Mouse (Mus musculus): ENCODE measurements at regions not wholly inside any gene's neighbourhood (a gene's known extent, or its start where the extent isn't known, plus 50 kb on each side); places are given as distances from the start of the nearest gene placed in this dataset.

DNA sequence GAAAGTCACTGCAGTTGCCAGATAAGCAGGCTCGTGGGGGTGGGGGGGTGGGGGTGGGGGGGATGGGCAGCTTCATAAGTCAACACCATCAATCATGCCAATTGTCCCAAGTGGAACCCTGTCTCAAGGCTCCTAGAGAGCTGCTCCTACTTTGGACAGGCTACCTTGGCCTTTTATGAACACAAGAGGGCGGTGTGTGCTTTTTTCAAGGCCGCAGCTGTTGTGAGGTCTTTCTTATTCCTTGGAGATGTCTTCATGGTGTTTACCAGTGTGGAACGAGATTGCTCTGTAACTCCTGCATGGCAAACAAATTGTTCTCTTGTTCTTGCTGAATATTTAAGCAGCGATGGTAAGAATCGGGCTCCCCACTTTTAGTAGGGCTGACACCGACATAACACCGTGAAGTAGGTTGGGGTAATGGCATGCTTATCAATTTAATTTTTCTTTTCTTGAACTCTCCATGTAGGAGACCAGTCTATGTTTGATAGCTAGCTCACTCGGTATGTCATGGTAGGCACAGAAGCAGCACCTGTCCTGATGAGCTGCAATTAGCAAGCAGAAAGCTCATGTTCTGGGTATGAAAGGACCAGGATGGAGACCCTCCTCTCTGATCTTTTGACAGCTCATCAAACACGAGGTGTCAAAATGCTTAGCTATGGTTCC is 118.7 kb upstream of the Nmur2 start:
- peak; percentile 32 to 48 for DNase-seq

DNA sequence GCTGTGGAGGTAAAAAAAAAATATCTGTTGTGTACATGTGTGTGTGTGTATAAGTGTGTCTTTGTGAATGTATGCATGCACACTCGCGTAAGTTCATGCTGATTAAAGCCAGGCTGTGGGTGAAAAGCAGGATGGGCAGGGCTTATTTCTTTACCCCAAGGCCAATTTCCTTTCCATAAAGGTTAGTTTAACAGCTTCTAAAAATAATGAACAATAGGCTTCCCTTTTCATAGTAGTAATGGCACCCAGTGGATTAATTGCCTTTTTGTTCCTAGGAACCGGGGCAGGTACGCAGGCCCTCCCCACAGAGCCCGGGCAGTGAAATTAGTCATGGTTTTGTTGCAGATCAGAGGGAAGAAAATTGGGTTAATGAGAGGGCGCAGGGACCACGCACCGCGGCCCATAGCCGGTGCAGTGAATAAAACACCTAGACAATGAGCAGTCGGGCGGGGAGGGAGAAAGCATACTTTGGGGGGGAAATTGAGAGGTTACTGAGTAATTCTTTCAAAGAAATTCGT is 110.1 kb upstream of the Nmur2 start:
- DNase-seq: no peak

DNA sequence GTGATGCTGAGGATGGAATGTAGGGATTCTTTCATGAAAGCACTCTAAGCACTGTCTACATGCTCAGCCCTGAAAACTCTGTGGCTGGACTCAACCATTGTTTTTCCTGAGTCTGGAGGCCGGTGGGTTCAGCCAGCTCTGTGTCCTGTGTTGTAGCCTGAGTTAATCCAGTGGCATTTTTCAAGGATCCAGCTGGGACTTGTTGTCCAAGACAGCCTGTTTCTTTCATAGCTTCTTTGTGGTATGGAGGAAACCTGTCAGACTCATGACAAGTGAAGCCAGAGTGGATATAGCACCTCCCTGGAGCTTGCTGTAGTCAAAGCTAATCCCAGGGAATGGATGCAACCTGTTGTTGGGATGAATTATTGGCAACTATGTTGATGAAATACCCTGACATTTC is 108.9 kb upstream of the Nmur2 start:
- no peak for DNase-seq

DNA sequence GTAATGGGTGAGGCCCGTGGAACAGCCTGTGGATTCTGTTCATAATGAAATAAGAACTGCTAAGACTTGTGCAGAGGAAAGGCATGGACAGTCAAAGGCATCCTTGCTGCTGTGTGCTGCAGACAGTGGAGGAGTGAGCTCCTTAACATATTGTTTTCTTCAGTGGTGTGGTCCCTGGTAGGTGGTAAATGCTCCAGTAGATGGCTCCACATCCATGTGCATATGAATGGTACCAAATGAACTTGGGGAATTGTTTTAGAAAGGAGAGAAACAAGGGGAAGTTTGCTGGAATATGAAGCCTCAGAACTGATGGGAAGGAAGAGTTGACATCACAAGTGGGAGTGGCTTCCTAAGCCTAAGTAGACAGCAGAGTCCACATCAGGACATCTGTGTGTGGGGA is 108.1 kb upstream of the Nmur2 start:
- no peak for DNase-seq

DNA sequence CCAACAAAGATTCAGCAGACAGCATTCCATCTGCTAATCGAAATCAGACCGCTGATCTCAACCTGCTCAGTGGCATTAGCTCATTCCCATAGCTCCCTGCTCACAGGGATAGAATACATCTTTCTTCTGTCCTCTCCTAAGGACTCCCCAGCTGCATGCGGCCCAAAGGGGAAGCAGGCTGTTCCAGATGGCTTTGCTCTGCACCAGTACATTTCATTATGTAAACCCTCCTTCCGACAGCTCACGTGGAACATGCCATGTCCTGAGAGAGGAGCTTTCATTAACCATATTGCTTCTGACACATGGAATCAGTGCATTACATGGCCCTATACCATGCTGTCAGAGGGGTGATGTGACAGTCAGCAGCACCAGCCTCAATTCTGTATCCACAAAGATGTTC is 105.9 kb upstream of the Nmur2 start:
- DNase-seq: peak; percentile 16 to 24

DNA sequence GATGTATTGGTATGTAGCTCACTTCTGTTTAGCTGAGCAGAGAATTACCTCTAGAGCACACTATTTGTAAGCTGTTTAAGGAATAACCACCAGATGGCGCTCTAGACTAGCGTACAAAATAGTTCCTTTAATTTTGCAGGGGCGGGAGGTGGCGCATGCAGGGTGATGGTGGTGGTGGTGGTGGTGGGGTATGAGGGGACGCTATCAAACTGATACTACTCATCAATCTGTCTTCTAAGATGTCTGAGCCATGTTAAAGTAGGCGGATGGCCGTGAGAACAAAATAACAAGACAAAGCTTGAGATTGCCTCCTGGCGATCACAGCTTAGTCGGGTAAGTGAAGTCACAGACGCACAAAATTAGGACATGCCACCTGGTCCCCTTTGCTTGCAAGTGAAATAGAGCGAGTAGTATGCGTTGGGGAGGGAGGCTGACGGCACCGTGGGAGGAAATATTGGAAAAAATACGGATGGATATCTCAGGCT is 90.6 kb upstream of the Nmur2 start:
- peak; percentile 33 to 62 for DNase-seq

DNA sequence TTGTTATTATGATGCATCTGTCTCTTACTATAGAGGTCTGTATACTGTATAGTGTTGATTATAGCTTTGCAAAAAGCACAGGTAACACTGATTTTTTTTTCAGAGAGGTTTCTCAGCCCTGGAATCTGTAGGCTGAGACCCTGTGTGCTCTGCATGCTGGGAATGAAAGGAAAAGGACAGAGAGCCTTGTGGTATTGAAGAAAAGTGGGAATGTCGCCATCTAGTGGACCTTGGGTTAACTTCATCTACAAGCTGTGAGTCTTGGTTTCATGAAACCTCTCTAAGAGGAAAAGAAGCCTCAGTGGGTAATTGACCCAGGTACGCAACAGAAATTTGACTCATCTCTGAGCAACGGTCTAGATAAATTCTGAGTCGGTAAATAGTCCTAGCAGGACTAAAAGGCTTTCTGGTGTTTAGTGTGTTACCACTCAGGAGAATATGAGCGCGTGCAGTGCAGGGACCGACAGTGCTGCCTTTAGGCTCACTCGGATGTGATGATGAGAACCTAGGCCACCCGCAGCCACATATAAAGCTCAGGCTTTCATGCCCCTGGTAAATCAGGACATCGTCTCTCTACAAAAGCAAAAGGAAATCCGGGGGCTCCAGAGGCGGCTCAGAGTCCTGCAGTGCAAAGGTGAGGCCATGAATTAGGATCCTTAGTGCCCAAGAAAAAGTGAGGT is 75.9 kb upstream of the Nmur2 start:
- peak in 1 of 2 experiments; percentile 18 for DNase-seq

DNA sequence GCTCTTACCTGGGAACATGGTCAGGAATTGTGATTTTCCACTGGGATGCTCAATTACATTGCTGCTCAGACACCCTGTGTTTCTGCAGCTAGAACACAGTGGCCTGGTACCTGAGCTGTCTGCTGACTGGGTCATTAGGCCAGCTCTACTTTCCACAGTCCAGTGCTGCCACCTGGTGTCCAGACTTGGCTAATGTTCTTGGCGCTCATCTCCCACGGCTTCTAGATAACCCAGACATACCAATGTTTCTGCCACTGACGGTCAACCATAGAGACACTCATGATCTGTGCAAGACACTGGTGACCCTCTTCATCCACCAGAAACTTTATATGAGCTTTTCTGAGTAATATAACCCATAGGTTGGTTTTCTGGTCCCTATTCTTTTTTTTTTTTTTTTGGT is 67.1 kb upstream of the Nmur2 start:
- peak; percentile 57 to 72 for DNase-seq

DNA sequence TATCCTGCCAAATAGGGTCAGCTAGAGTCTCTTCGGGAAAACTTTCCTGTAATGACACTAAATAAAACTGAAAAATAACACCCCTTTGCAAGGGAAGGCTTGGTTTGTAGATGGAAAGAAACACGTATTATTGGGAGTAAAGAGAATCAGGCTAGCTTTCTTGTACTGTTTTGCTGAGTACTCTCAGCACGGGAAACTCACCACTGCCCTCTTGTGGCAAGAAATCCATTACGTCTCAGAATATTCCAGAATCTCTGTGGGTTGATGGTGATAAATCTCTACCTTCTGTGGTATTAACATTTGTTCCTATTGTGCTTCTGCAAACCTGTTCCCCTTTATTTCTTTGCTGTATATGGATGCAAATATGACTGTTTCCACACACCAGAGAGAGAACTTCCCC is 64.8 kb upstream of the Nmur2 start:
- peak in 1 of 2 experiments; percentile 35 for DNase-seq

DNA sequence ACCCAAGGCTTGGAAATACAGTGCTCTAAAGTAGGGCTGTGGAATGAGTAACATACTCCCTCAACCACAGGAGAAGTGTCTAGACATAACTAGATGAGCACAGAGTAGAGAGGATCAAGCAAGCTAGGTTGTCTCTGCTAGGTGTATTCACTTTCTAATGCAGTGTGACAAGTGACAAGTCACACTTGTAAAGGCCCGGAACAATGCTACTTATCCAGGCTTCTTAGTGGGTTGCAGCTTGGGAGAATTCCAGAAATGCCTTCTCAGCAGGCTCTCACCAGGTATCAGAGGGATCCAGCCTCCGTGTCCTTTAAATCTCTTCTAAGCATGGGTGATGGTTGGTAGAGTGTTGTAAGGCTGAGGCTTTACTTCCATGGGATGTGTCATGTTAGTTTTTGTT is 52.1 kb upstream of the Nmur2 start:
- no peak for DNase-seq
